Mouse (Mus musculus): ENCODE results near the gene Slc28a3. TPM values are rescaled to one million over a fixed set of nuclear protein-coding genes. Genes with fewer than 3 reads are reported as not detected.
A peak's percentile ranks its signal among the peaks of the same experiment; 100 is the strongest.

The Slc28a3 gene
- total and polyA plus RNA-seq, 2 experiments from 2014 or later = not detected

DNA sequence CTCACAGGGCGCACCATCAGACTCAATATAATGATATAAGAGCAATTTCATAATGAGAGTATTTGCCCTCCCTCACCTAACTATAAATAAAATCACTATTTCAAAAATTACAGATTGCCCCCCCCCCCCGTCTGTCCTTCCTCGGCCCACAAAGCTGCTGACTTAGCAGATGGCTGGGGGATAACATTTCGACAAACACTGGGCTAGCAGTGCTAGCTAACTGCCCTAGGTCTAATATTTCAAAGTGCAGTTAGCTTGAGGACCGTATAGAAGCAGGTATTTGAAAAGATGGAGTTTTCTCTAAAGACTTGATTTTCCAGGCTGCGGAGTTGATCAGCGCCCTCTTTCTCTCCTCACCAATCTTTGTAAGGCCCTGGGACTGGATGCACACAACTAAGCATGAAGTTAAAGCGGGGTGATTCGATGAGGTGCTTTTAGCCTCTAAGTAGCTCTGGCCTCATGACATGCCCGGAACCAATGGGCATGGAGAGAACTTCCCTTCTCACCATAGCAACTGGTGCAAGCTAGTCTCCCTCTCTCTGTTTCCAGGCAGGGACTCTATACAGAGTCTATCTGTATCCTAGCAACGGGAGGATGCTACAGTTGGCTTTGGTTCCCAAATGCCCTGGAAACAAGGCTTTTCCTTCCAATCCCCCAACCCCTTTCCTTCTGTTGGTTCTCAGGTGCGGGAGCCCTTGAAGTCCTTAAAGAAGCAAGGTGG lies 66.8 kb downstream of the Slc28a3 start:
- Histone ChIP-seq H3K36me3 (replicated peaks; ENCODE audit: control insufficient read depth, insufficient read depth, low read length) (no peaks in the 10 kb centered on the region), H3K9me3 (replicated peaks; ENCODE audit: control insufficient read depth, low read length) (no peaks in the 10 kb centered on the region), H3K27ac (ENCODE audit: low read depth) (no peak overlapping the region), H3K4me3 (ENCODE audit: low read depth, low read length) (no peak overlapping the region), H3K4me1 (ENCODE audit: control insufficient read depth, insufficient read depth) (no peaks in the 10 kb centered on the region), H3K9ac (replicated peaks; ENCODE audit: low read depth, low read length) (no peak overlapping the region), H3K4me2 (ENCODE audit: low read depth, low read length) (no peak overlapping the region), H3K27me3 (ENCODE audit: control insufficient read depth, insufficient read depth, low read length) (0 out of 2 replicates have a peak, but pooled peaks cover 8% of the 10 kb centered on the region)
- TF ChIP-seq CTCF (IDR thresholded peaks at IDR 0.05; ENCODE audit: low read depth) (no peak), EP300 (IDR thresholded peaks at IDR 0.05; ENCODE audit: low read depth) (no peak)
- 63% methylated on average over 12 of the region's 12 CpGs for WGBS
- DNase-seq (ENCODE audit: low spot score) (no peak), ATAC-seq (ENCODE audit: insufficient read depth, low read depth) (no peak)

DNA sequence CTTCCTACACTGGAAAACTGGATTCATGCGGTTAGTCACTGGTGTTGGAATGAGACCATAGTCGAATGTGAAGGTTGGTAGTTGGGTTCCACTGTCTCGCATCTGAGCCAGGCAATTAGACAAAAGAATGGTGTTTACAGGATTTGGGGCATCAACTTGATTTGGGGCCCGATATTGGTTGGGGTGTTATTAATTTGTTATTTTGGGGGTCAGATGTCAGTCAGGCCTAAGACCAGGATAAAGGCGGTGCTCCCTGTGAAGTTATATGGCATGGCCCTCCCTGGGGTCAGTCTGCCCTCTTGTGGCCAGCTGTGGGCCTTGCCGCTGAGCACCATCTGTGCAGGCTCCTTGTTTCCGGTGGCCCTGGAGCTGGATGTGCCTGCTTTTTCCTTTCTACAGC lies 67.6 kb downstream of the Slc28a3 start:
- TF ChIP-seq EP300 (IDR thresholded peaks at IDR 0.05; ENCODE audit: low read depth) (no peak), CTCF (IDR thresholded peaks at IDR 0.05; ENCODE audit: low read depth) (peak; percentile 97)
- H3K36me3 ChIP-seq (replicated peaks; ENCODE audit: control insufficient read depth, insufficient read depth, low read length) = no peaks in the 10 kb centered on the region
- WGBS = 33% methylated on average over 7 of the region's 7 CpGs
- 0 out of 2 replicates have a peak, but pooled peaks cover 8% of the 10 kb centered on the region for H3K27me3 ChIP-seq (ENCODE audit: control insufficient read depth, insufficient read depth, low read length)
- H3K9me3 ChIP-seq (replicated peaks; ENCODE audit: control insufficient read depth, low read length) = no peaks in the 10 kb centered on the region
- no peak overlapping the region for H3K9ac ChIP-seq (replicated peaks; ENCODE audit: low read depth, low read length)
- H3K27ac ChIP-seq (ENCODE audit: low read depth) = no peak overlapping the region
- H3K4me1 ChIP-seq (ENCODE audit: control insufficient read depth, insufficient read depth) = no peaks in the 10 kb centered on the region
- no peak overlapping the region for H3K4me2 ChIP-seq (ENCODE audit: low read depth, low read length)
- no peak overlapping the region for H3K4me3 ChIP-seq (ENCODE audit: low read depth, low read length)
- DNase-seq (ENCODE audit: low spot score) = peak; percentile 74
- ATAC-seq (ENCODE audit: insufficient read depth, low read depth) = peak; percentile 87

DNA sequence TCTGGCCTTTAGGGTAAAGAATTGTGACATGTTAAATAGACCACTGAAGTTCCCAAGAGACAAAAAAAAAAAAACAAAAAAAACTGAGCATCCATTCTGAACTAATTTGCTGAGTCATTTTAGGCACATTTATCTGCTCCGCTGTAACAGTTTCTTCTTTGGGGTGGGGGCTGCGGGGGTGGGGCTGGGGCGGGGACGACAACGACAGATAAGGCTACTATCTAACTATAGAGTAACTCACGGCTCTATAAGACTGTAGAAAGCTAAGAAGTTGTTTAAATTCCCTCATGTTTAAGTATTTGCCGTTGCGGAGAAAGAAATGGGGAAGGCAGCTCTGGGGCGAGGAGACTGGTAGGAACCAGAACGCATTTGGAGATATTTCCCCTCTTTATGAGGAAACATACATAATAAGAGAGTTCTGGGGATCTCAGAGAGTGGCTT lies 68.1 kb downstream of the Slc28a3 start:
- Histone ChIP-seq H3K27me3 (ENCODE audit: control insufficient read depth, insufficient read depth, low read length) (0 out of 2 replicates have a peak, but pooled peaks cover 8% of the 10 kb centered on the region), H3K4me3 (ENCODE audit: low read depth, low read length) (no peak overlapping the region), H3K4me2 (ENCODE audit: low read depth, low read length) (no peak overlapping the region), H3K9ac (replicated peaks; ENCODE audit: low read depth, low read length) (no peak overlapping the region), H3K9me3 (replicated peaks; ENCODE audit: control insufficient read depth, low read length) (no peaks in the 10 kb centered on the region), H3K27ac (ENCODE audit: low read depth) (no peak overlapping the region), H3K36me3 (replicated peaks; ENCODE audit: control insufficient read depth, insufficient read depth, low read length) (no peaks in the 10 kb centered on the region), H3K4me1 (ENCODE audit: control insufficient read depth, insufficient read depth) (no peaks in the 10 kb centered on the region)
- no peak for TF ChIP-seq CTCF (IDR thresholded peaks at IDR 0.05; ENCODE audit: low read depth)
- no peak for TF ChIP-seq EP300 (IDR thresholded peaks at IDR 0.05; ENCODE audit: low read depth)
- DNase-seq (ENCODE audit: low spot score) (no peak), ATAC-seq (ENCODE audit: insufficient read depth, low read depth) (no peak)
- WGBS = 68% methylated on average over 10 of the region's 10 CpGs

DNA sequence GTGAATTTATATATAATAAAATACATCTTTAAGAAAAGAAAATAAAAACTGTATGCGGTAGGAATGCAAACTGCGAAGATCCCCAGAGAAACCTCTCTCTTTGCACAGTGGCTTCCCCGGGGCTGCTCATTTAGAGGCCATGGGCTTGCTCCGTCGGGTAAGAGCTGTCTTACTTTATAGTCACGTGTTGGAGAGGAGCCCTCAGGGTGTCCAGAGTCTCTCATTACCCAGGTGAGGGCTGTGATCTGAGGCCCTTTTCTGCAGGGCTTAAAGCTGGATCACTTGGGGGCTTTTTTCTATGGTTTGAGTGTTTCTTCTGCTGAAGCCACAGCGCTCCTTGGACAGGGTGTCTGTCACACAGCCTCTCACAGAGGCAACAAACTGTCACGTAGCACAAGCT lies 68.5 kb downstream of the Slc28a3 start:
- H3K4me1 ChIP-seq (ENCODE audit: control insufficient read depth, insufficient read depth) = no peaks in the 10 kb centered on the region
- no peak overlapping the region for H3K9ac ChIP-seq (replicated peaks; ENCODE audit: low read depth, low read length)
- H3K4me2 ChIP-seq (ENCODE audit: low read depth, low read length) = no peak overlapping the region
- DNase-seq (ENCODE audit: low spot score) (no peak), ATAC-seq (ENCODE audit: insufficient read depth, low read depth) (no peak)
- WGBS = 71% methylated on average over 8 of the region's 8 CpGs
- 0 out of 2 replicates have a peak, but pooled peaks cover 8% of the 10 kb centered on the region for H3K27me3 ChIP-seq (ENCODE audit: control insufficient read depth, insufficient read depth, low read length)
- H3K4me3 ChIP-seq (ENCODE audit: low read depth, low read length) = no peak overlapping the region
- no peak overlapping the region for H3K27ac ChIP-seq (ENCODE audit: low read depth)
- H3K9me3 ChIP-seq (replicated peaks; ENCODE audit: control insufficient read depth, low read length) = no peaks in the 10 kb centered on the region
- no peak for TF ChIP-seq EP300 (IDR thresholded peaks at IDR 0.05; ENCODE audit: low read depth)
- no peak for TF ChIP-seq CTCF (IDR thresholded peaks at IDR 0.05; ENCODE audit: low read depth)
- H3K36me3 ChIP-seq (replicated peaks; ENCODE audit: control insufficient read depth, insufficient read depth, low read length) = no peaks in the 10 kb centered on the region

DNA sequence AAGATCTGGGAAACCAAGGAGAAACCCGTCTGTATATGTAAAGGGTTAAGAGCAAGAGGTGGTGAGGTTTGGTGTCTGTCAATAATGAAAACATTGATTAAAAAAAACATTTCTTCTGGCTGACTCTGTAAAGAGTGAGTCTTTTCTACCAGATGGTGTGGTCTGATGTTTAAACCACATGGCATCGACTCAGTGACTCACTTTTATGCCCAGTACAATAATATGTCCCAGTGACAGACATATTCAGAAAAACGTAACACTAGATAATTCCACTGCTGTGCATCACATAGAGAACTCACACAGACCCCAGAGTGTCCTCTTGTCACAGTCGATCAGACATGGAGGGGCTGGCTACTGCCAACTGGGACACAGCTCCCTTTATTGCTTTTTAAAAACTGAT lies 69.1 kb downstream of the Slc28a3 start:
- Histone ChIP-seq H3K4me1 (ENCODE audit: control insufficient read depth, insufficient read depth) (no peaks in the 10 kb centered on the region), H3K36me3 (replicated peaks; ENCODE audit: control insufficient read depth, insufficient read depth, low read length) (no peaks in the 10 kb centered on the region), H3K27ac (ENCODE audit: low read depth) (no peak overlapping the region), H3K4me3 (ENCODE audit: low read depth, low read length) (no peak overlapping the region), H3K9ac (replicated peaks; ENCODE audit: low read depth, low read length) (no peak overlapping the region), H3K4me2 (ENCODE audit: low read depth, low read length) (no peak overlapping the region), H3K9me3 (replicated peaks; ENCODE audit: control insufficient read depth, low read length) (no peaks in the 10 kb centered on the region), H3K27me3 (ENCODE audit: control insufficient read depth, insufficient read depth, low read length) (0 out of 2 replicates have a peak, but pooled peaks cover 8% of the 10 kb centered on the region)
- 81% methylated on average over 4 of the region's 4 CpGs for WGBS
- no peak for TF ChIP-seq EP300 (IDR thresholded peaks at IDR 0.05; ENCODE audit: low read depth)
- no peak for TF ChIP-seq CTCF (IDR thresholded peaks at IDR 0.05; ENCODE audit: low read depth)
- no peak for DNase-seq (ENCODE audit: low spot score)
- no peak for ATAC-seq (ENCODE audit: insufficient read depth, low read depth)
